Comparison of ENCODE assay signal across 8 mouse cellular contexts in the genomic region with DNA sequence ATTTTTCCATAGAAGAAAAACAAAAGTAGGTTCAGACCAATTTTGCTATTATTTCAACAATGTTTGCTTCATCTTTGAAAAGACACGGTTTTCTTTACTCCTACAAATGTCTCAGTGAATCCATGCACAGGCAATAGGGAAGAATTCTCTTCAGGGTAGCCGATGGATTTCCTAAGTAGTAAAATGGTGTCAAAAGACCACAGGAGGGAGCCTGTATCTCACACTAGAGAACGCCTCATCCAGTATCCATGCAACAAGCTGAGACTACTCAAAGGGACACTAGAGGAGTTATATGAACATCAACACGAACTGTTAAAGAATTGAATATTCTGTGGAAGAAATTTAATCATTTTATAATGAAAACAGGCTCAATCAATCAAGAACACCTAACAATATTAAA.
DNase-seq lines count a peak whose midpoint lies in the region; ATAC-seq and TF ChIP-seq lines count a peak whose summit lies in the region.

No protein-coding gene starts in this region.

- H3K4me1 ChIP-seq in limb, embryonic 14.5 days (ENCODE audit: control insufficient read depth, insufficient read depth, low read length), result no peaks in the 10 kb centered on the region
- no peaks in the 10 kb centered on the region for H3K4me1 ChIP-seq in limb, embryonic 10.5 days
- no peaks in the 10 kb centered on the region for H3K4me1 ChIP-seq in lung, adult 2 months (ENCODE audit: control insufficient read depth, insufficient read depth, low read length)

- TF ChIP-seq POLR2A in limb, embryonic 14.5 days (IDR thresholded peaks at IDR 0.05; ENCODE audit: borderline replicate concordance, extremely low read depth, insufficient read depth, insufficient read length), result no peak
- no peak for TF ChIP-seq POLR2A in lung, adult 2 months (IDR thresholded peaks at IDR 0.05; ENCODE audit: borderline replicate concordance, extremely low read depth, low read depth, low read length)

- H3K9ac ChIP-seq in limb, embryonic 14.5 days (ENCODE audit: low read depth, low read length, severe bottlenecking), result no peak overlapping the region

- no peaks in the 10 kb centered on the region for H3K36me3 ChIP-seq in limb, embryonic 14.5 days (ENCODE audit: control insufficient read depth, insufficient read depth, low read length)
- H3K36me3 ChIP-seq in limb, embryonic 10.5 days, result no peaks in the 10 kb centered on the region

- ATAC-seq in limb, embryonic 14.5 days (ENCODE audit: low FRiP score, low read depth), result no peak

- no peak overlapping the region for H3K4me2 ChIP-seq in limb, embryonic 14.5 days (replicated peaks; ENCODE audit: low read depth, low read length, severe bottlenecking)

- TF ChIP-seq CTCF in lung, adult 2 months (IDR thresholded peaks at IDR 0.05; ENCODE audit: insufficient read depth, low read length), result no peak

- 38% methylated on average over 4 of the region's 4 CpGs for WGBS in limb, embryonic 14.5 days
- 57% methylated on average over 4 of the region's 4 CpGs for WGBS in limb, embryonic 10.5 days
- 25% methylated on average over 4 of the region's 4 CpGs for WGBS in lung, adult 2 months

- H3K27ac ChIP-seq in limb, embryonic 14.5 days (replicated peaks; ENCODE audit: low read depth, low read length), result no peak overlapping the region
- no peak overlapping the region for H3K27ac ChIP-seq in limb, embryonic 10.5 days

- peak; percentile 31 to 33 for DNase-seq in cerebellum, postnatal 10 days
- DNase-seq in cerebellum, adult 11 months, result no peak
- peak; percentile 56 for DNase-seq in limb, embryonic 14.5 days (ENCODE audit: low spot score)
- DNase-seq in limb, embryonic 10.5 days (ENCODE audit: low spot score), result no peak
- DNase-seq in kidney, postnatal 14 days, result peak; percentile 23
- peak; percentile 5 for DNase-seq in retina, postnatal 7 days (ENCODE audit: low read depth, low spot score)
- DNase-seq in B cell, adult 2 months, result no peak
- no peak for DNase-seq in lung, adult 2 months

- no peaks in the 10 kb centered on the region for H3K9me3 ChIP-seq in limb, embryonic 14.5 days (ENCODE audit: control insufficient read depth, low read length)
- no peaks in the 10 kb centered on the region for H3K9me3 ChIP-seq in limb, embryonic 10.5 days (replicated peaks)

- no peaks in the 10 kb centered on the region for H3K27me3 ChIP-seq in limb, embryonic 14.5 days (ENCODE audit: control insufficient read depth, insufficient read depth, low read length)
- no peaks in the 10 kb centered on the region for H3K27me3 ChIP-seq in limb, embryonic 10.5 days (ENCODE audit: low read depth, poor library complexity, severe bottlenecking)

- H3K4me3 ChIP-seq in limb, embryonic 14.5 days (replicated peaks; ENCODE audit: low read length), result no peak overlapping the region
- H3K4me3 ChIP-seq in limb, embryonic 10.5 days, result no peak overlapping the region
- no peak overlapping the region for H3K4me3 ChIP-seq in lung, adult 2 months (replicated peaks; ENCODE audit: extremely low read depth, low read depth, low read length)

Comparison
In these comparisons a context has a peak if more than half of its experiments do, and no peak if none do; other contexts are left out.
1. DNase-seq: peak in cerebellum, postnatal 10 days (2 of 2), limb, embryonic 14.5 days (single experiment), kidney, postnatal 14 days (single experiment) and retina, postnatal 7 days (single experiment); none in cerebellum, adult 11 months (single experiment), limb, embryonic 10.5 days (single experiment), B cell, adult 2 months (0 of 2) and lung, adult 2 months (single experiment).